Mouse (Mus musculus) cerebellum, adult 2 months (tissue): ENCODE measurements around the gene Susd3.

ENCODE experiments used
- CTCF ChIP-seq: fragments of 200-500 bp; IDR thresholded peaks from 2 replicates; pipeline ENCODE4 v1.5.1; 2011; ENCODE audit warnings: low read depth, mild to moderate bottlenecking, control low read depth, low read length, moderate library complexity, borderline replicate concordance; ENCODE audit not compliant: insufficient read depth
- POLR2A ChIP-seq: fragments of 200-500 bp; IDR thresholded peaks from 2 replicates; pipeline ENCODE4 v1.6.1; 2011; ENCODE audit warnings: low read length, control low read depth, borderline replicate concordance; ENCODE audit not compliant: insufficient read depth

DNA sequence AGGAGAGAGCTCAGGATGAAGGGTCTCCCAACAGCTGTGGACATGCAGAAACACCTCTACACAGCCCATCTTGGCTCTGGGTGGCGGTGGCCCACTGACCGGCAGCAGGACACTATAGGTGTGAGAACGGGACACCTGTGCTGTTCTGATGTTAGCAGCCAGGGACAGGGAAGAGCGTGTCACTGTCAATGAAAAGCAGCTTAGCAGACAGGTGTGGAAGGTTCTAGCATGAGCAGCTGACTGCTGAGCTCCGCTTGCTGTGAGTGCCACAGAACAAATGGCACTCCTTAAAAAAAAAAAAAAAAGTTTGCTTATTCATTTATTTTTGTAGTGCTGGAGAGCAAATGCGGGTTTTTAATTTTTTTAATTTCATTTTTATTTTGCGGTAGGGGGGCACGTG, 10.9 kb downstream of the Susd3 start:
- TF ChIP-seq POLR2A: no peak
- no peak for TF ChIP-seq CTCF
